Mouse (Mus musculus) myocyte (in vitro differentiated cells): ENCODE measurements around the gene Adarb2. TPM values are rescaled to one million over a fixed set of nuclear protein-coding genes. Genes with fewer than 3 reads are reported as not detected.

ENCODE experiments used
- H3K27me3 ChIP-seq: one replicate; pipeline ENCODE4 v1.6.1; 2011; ENCODE audit not compliant: control insufficient read depth, insufficient read depth, insufficient read length
- H3K36me3 ChIP-seq: one replicate; pipeline ENCODE4 v1.6.1; 2011; ENCODE audit not compliant: control insufficient read depth, insufficient read depth
- H3K4me2 ChIP-seq: one replicate; pipeline ENCODE4 v1.6.1; 2011; ENCODE audit warnings: low read depth, control low read depth
- H3K4me3 ChIP-seq: one replicate; pipeline ENCODE4 v1.5.1; 2011; ENCODE audit warnings: mild to moderate bottlenecking, control low read depth, moderate library complexity
- H3K79me2 ChIP-seq: one replicate; pipeline ENCODE4 v1.6.1; 2011; ENCODE audit not compliant: control insufficient read depth, insufficient read depth
- H3ac ChIP-seq: one replicate; pipeline ENCODE4 v1.6.1; 2011; ENCODE audit not compliant: control insufficient read depth, insufficient read length
- CEBPB ChIP-seq: IDR thresholded peaks from 2 replicates; pipeline ENCODE4 v1.6.1; 2011; ENCODE audit warnings: mild to moderate bottlenecking, moderate library complexity; ENCODE audit not compliant: poor library complexity, insufficient read depth, severe bottlenecking
- E2F4 ChIP-seq: IDR thresholded peaks from one replicate; pipeline ENCODE4 v1.6.1; 2011; ENCODE audit warnings: mild to moderate bottlenecking, control low read depth, moderate library complexity; ENCODE audit not compliant: insufficient read depth
- MAX ChIP-seq: IDR thresholded peaks from one replicate; pipeline ENCODE4 v1.6.1; 2011; ENCODE audit warnings: low read depth, mild to moderate bottlenecking, control low read depth
- MYOD1 ChIP-seq, 3 experiments: IDR thresholded peaks; one replicate each; pipeline ENCODE4 v1.6.1; 2011; ENCODE audit warnings: control low read depth in 2 of 3, low read depth in 2 of 3, mild to moderate bottlenecking in 2 of 3, moderate library complexity in 1 of 3; ENCODE audit not compliant: insufficient read length in 2 of 3, control insufficient read depth in 1 of 3
- MYOG ChIP-seq, 3 experiments: IDR thresholded peaks; one replicate each; pipeline ENCODE4 v1.6.1; 2011; ENCODE audit warnings: control low read depth in 2 of 3, low read depth in 2 of 3, mild to moderate bottlenecking in 2 of 3; ENCODE audit not compliant: insufficient read length in 2 of 3, control insufficient read depth in 1 of 3, insufficient read depth in 1 of 3
- POLR2A ChIP-seq: IDR thresholded peaks from one replicate; pipeline ENCODE4 v1.6.1; 2011; ENCODE audit warnings: low read depth, mild to moderate bottlenecking, control low read depth, moderate library complexity; ENCODE audit not compliant: insufficient read length
- POLR2AphosphoS2 ChIP-seq: IDR thresholded peaks from one replicate; pipeline ENCODE4 v1.6.1; 2011; ENCODE audit warnings: low read depth, control low read depth; ENCODE audit not compliant: insufficient read length
- REST ChIP-seq: IDR thresholded peaks from one replicate; pipeline ENCODE4 v1.6.1; 2011; ENCODE audit warnings: mild to moderate bottlenecking, control low read depth, moderate library complexity; ENCODE audit not compliant: insufficient read depth, insufficient read length
- SRF ChIP-seq: IDR thresholded peaks from one replicate; pipeline ENCODE4 v1.6.1; 2011; ENCODE audit warnings: low read depth; ENCODE audit not compliant: control insufficient read depth, insufficient read length
- TCF12 ChIP-seq: IDR thresholded peaks from one replicate; pipeline ENCODE4 v1.6.1; 2011; ENCODE audit warnings: mild to moderate bottlenecking, control low read depth; ENCODE audit not compliant: poor library complexity, insufficient read depth, severe bottlenecking
- TCF3 ChIP-seq: IDR thresholded peaks from one replicate; pipeline ENCODE4 v1.6.1; 2011; ENCODE audit warnings: low read depth, control low read depth; ENCODE audit not compliant: insufficient read length
- USF1 ChIP-seq: IDR thresholded peaks from one replicate; pipeline ENCODE4 v1.6.1; 2011; ENCODE audit warnings: low read depth, mild to moderate bottlenecking, control low read depth, moderate library complexity
- polyA plus RNA-seq: library from polyadenylated mRNA; unstranded; fragments of >200 nt; fragmentation: generic; extraction: Trizol; gene quantifications from one replicate; pipeline ENCODE4 v1.2.1, GENCODE M21; 2012; ENCODE audit warnings: missing spikeins

Gene Adarb2
- polyA plus RNA-seq, 1 experiment = not detected

- no peak overlapping the region for H3K4me3 ChIP-seq
- TF ChIP-seq CEBPB (no peak), POLR2A (no peak), SRF (no peak), MYOD1 (IDR thresholded peaks at IDR 0.05; ENCODE audit: control insufficient read depth in 1 of 3, insufficient read length in 2 of 3, low read depth in 2 of 3) (no peak), REST (no peak), MAX (no peak), MYOG (IDR thresholded peaks at IDR 0.05; ENCODE audit: control insufficient read depth in 1 of 3, insufficient read depth in 1 of 3, insufficient read length in 2 of 3, low read depth in 2 of 3) (no peak), TCF12 (no peak), TCF3 (no peak)
- no peaks in the 10 kb centered on the region for H3K36me3 ChIP-seq
- no peaks in the 10 kb centered on the region for H3K79me2 ChIP-seq
- no peak overlapping the region for H3ac ChIP-seq
- H3K4me2 ChIP-seq = no peak overlapping the region
- H3K27me3 ChIP-seq = no peaks in the 10 kb centered on the region
Observed at GRCm38 (mm10) chr13:8334580-8334979, 131.9 kb downstream of the Adarb2 start.

GRCm38 (mm10) chr13:8341086-8341807 lies 138.6 kb downstream of the Adarb2 start:
- Histone ChIP-seq H3K4me2 (no peak overlapping the region), H3ac (no peak overlapping the region), H3K27me3 (no peaks in the 10 kb centered on the region), H3K79me2 (no peaks in the 10 kb centered on the region), H3K36me3 (no peaks in the 10 kb centered on the region), H3K4me3 (no peak overlapping the region)
- TF ChIP-seq MYOD1 (IDR thresholded peaks at IDR 0.05; ENCODE audit: control insufficient read depth in 1 of 3, insufficient read length in 2 of 3, low read depth in 2 of 3) (no peak), TCF12 (no peak), TCF3 (no peak), E2F4 (no peak), CEBPB (no peak), MYOG (IDR thresholded peaks at IDR 0.05; ENCODE audit: control insufficient read depth in 1 of 3, insufficient read depth in 1 of 3, insufficient read length in 2 of 3, low read depth in 2 of 3) (no peak), USF1 (no peak), REST (no peak), POLR2A (no peak), POLR2AphosphoS2 (no peak), SRF (no peak), MAX (no peak)

- Histone ChIP-seq H3K79me2 (no peaks in the 10 kb centered on the region), H3ac (no peak overlapping the region), H3K4me2 (no peak overlapping the region), H3K4me3 (no peak overlapping the region), H3K36me3 (no peaks in the 10 kb centered on the region), H3K27me3 (no peaks in the 10 kb centered on the region)
- TF ChIP-seq REST (no peak), CEBPB (no peak), TCF3 (no peak), MYOG (IDR thresholded peaks at IDR 0.05; ENCODE audit: control insufficient read depth in 1 of 3, insufficient read depth in 1 of 3, insufficient read length in 2 of 3, low read depth in 2 of 3) (no peak), POLR2A (no peak), MYOD1 (IDR thresholded peaks at IDR 0.05; ENCODE audit: control insufficient read depth in 1 of 3, insufficient read length in 2 of 3, low read depth in 2 of 3) (no peak), SRF (no peak), MAX (no peak), TCF12 (no peak), E2F4 (no peak), POLR2AphosphoS2 (no peak), USF1 (no peak)
Observed at GRCm38 (mm10) chr13:8347147-8347546, 144.5 kb downstream of the Adarb2 start.

- no peaks in the 10 kb centered on the region for H3K36me3 ChIP-seq
- H3K79me2 ChIP-seq = no peaks in the 10 kb centered on the region
- H3K4me3 ChIP-seq = no peak overlapping the region
- H3ac ChIP-seq = no peak overlapping the region
- no peak overlapping the region for H3K4me2 ChIP-seq
- TF ChIP-seq MYOG (IDR thresholded peaks at IDR 0.05; ENCODE audit: control insufficient read depth in 1 of 3, insufficient read depth in 1 of 3, insufficient read length in 2 of 3, low read depth in 2 of 3) (no peak), E2F4 (no peak), CEBPB (no peak), MYOD1 (IDR thresholded peaks at IDR 0.05; ENCODE audit: control insufficient read depth in 1 of 3, insufficient read length in 2 of 3, low read depth in 2 of 3) (no peak), POLR2A (no peak), TCF3 (no peak), SRF (no peak), POLR2AphosphoS2 (no peak), TCF12 (no peak), REST (no peak), MAX (no peak), USF1 (no peak)
- H3K27me3 ChIP-seq = no peaks in the 10 kb centered on the region
Observed at GRCm38 (mm10) chr13:8352341-8352740, 149.7 kb downstream of the Adarb2 start.
